Mouse (Mus musculus) hindbrain, embryonic 11.5 days (tissue): ENCODE measurements around the gene Kif5a. TPM values are rescaled to one million over a fixed set of nuclear protein-coding genes. Genes with fewer than 3 reads are reported as not detected.
"Not testable (repeated sequence)": the region's sequence is repeated elsewhere in the genome, so short reads cannot be mapped to it uniquely, and the experiment has no call there.

Experiments
- ATAC-seq: fragments of 200-750 bp; cut with Nextera tagmentation; 2 replicates; pipeline ENCODE4 v1.8.0; 2017; ENCODE audit warnings: mild to moderate bottlenecking, moderate TSS enrichment, moderate library complexity; ENCODE audit not compliant: low FRiP score
- DNase-seq: peaks from one replicate; pipeline ENCODE4 v3.0.0-alpha.2; 2015; ENCODE audit warnings: low spot score
- H3K27ac ChIP-seq: fragments of 300-500 bp; sonication (generic); 2 replicates; pipeline ENCODE4 v1.5.1; 2014; ENCODE audit warnings: mild to moderate bottlenecking, low read depth, low read length
- H3K27me3 ChIP-seq: fragments of 300-500 bp; sonication (generic); 2 replicates; pipeline ENCODE4 v1.6.1; 2014; ENCODE audit warnings: mild to moderate bottlenecking, low read length, moderate library complexity, mixed read lengths; ENCODE audit not compliant: control insufficient read depth, insufficient read depth
- H3K36me3 ChIP-seq: fragments of 300-500 bp; sonication (generic); 2 replicates; pipeline ENCODE4 v1.6.1; 2014; ENCODE audit warnings: mild to moderate bottlenecking, low read length, moderate library complexity, mixed read lengths; ENCODE audit not compliant: control insufficient read depth, insufficient read depth
- H3K4me1 ChIP-seq: fragments of 300-500 bp; sonication (generic); replicated peaks from 2 replicates; pipeline ENCODE4 v1.6.1; 2014; ENCODE audit warnings: low read length, mixed read lengths; ENCODE audit not compliant: control insufficient read depth, insufficient read depth
- H3K4me2 ChIP-seq: fragments of 300-500 bp; sonication (generic); replicated peaks from 2 replicates; pipeline ENCODE4 v1.6.1; 2014; ENCODE audit warnings: mild to moderate bottlenecking, low read depth, low read length
- H3K4me3 ChIP-seq: fragments of 300-500 bp; sonication (generic); 2 replicates; pipeline ENCODE4 v1.5.1; 2014; ENCODE audit warnings: low read depth, low read length
- H3K9ac ChIP-seq: fragments of 300-500 bp; sonication (generic); 2 replicates; pipeline ENCODE4 v1.6.1; 2014; ENCODE audit warnings: low read depth, low read length
- H3K9me3 ChIP-seq: fragments of 300-500 bp; sonication (generic); 2 replicates; pipeline ENCODE4 v1.6.1; 2016; ENCODE audit warnings: low read length; ENCODE audit not compliant: control insufficient read depth
- WGBS: fragments of 180-500 bp; shearing (Covaris S2); extraction: QIAGEN DNeasy Blood & Tissue Kit; methylation state at CpG from one replicate; pipeline ENCODE4 v1.1.7; 2014; 5-methylcytosine and 5-hydroxymethylcytosine counted together
- polyA plus RNA-seq: library from polyadenylated mRNA; unstranded; fragments of >200 nt; fragmentation: Nextera tagmentation; extraction: Ambion mirVana; gene quantifications from 2 replicates; pipeline ENCODE4 v1.2.1, GENCODE M21; 2014

Kif5a gene
- polyA plus RNA-seq, 1 experiment from 2014 or later: 41.4 TPM

GRCm38 (mm10) chr10:127197505-127198110 lies 65.5 kb downstream of the Kif5a start:
- no peak for ATAC-seq
- no peak for DNase-seq
- Histone ChIP-seq H3K36me3 (0 out of 2 replicates have a peak, but pooled peaks cover under 1% of the 10 kb centered on the region), H3K9me3 (no peaks in the 10 kb centered on the region), H3K27me3 (no peaks in the 10 kb centered on the region), H3K4me2 (no peak overlapping the region), H3K4me1 (0 out of 2 replicates have a peak, but pooled peaks cover 8% of the 10 kb centered on the region), H3K4me3 (no peak overlapping the region), H3K9ac (no peak overlapping the region), H3K27ac (no peak overlapping the region)
- WGBS: 84% methylated on average over 11 of the region's 11 CpGs

- no peak overlapping the region for H3K4me3 ChIP-seq
- 0 out of 2 replicates have a peak, but pooled peaks cover 3% of the 10 kb centered on the region for H3K36me3 ChIP-seq
- ATAC-seq (no peak), DNase-seq (no peak)
- no peaks in the 10 kb centered on the region for H3K27me3 ChIP-seq
- WGBS: 93% methylated on average over 8 of the region's 8 CpGs
- no peak overlapping the region for H3K4me2 ChIP-seq
- H3K27ac ChIP-seq: no peak overlapping the region
- H3K9ac ChIP-seq: no peak overlapping the region
- H3K4me1 ChIP-seq: 0 out of 2 replicates have a peak, but pooled peaks cover 8% of the 10 kb centered on the region
- H3K9me3 ChIP-seq: no peaks in the 10 kb centered on the region
Observed at GRCm38 (mm10) chr10:127197104-127197503, 66.0 kb downstream of the Kif5a start.

GRCm38 (mm10) chr10:127196392-127196791 lies 66.8 kb downstream of the Kif5a start:
- Histone ChIP-seq H3K4me2 (peak overlapping the region; percentile 92), H3K27ac (peak overlapping the region; percentile 90), H3K36me3 (0 out of 2 replicates have a peak, but pooled peaks cover 3% of the 10 kb centered on the region), H3K9ac (no peak overlapping the region; the same call in 1 of the 2 replicates), H3K4me1 (0 out of 2 replicates have a peak, but pooled peaks cover 8% of the 10 kb centered on the region), H3K27me3 (no peaks in the 10 kb centered on the region), H3K4me3 (peak overlapping the region; percentile 94), H3K9me3 (no peaks in the 10 kb centered on the region)
- peak; percentile 33; the same call in 1 of the 2 replicates for ATAC-seq
- 3% methylated on average over 5 of the region's 5 CpGs for WGBS
- DNase-seq: peak; percentile 55

- H3K9me3 ChIP-seq: no peaks in the 10 kb centered on the region
- 0 out of 2 replicates have a peak, but pooled peaks cover 3% of the 10 kb centered on the region for H3K36me3 ChIP-seq
- H3K4me2 ChIP-seq: peak within 1 kb of the TSS; percentile 92
- peak within 1 kb of the TSS; percentile 90 for H3K27ac ChIP-seq
- peak; percentile 69 for DNase-seq
- WGBS: 3% methylated on average over 33 of the region's 47 CpGs
- ATAC-seq: peak; percentile 75
- H3K4me1 ChIP-seq: peaks cover 8% of the 10 kb centered on the region; the same call in 1 of the 2 replicates
- no peaks in the 10 kb centered on the region for H3K27me3 ChIP-seq
- peak within 1 kb of the TSS; percentile 97 for H3K9ac ChIP-seq
- peak within 1 kb of the TSS; percentile 94 for H3K4me3 ChIP-seq
Observed at GRCm38 (mm10) chr10:127195328-127196129, 67.6 kb downstream of the Kif5a start, which contains the start of gene Dtx3. Gene Dtx3 (minus strand): TSS chr10:127195728.

- peak overlapping the region; percentile 97 for H3K9ac ChIP-seq
- H3K9me3 ChIP-seq: no peaks in the 10 kb centered on the region
- H3K4me2 ChIP-seq: peak overlapping the region; percentile 92
- H3K36me3 ChIP-seq: 0 out of 2 replicates have a peak, but pooled peaks cover 3% of the 10 kb centered on the region
- peak overlapping the region; percentile 94 for H3K4me3 ChIP-seq
- peak; percentile 46 for ATAC-seq
- peaks cover 8% of the 10 kb centered on the region for H3K4me1 ChIP-seq
- H3K27me3 ChIP-seq: no peaks in the 10 kb centered on the region
- peak; percentile 62 for DNase-seq
- H3K27ac ChIP-seq: peak overlapping the region; percentile 90
- WGBS: 23% methylated on average over 22 of the region's 22 CpGs
Observed at GRCm38 (mm10) chr10:127194428-127195327, 68.5 kb downstream of the Kif5a start.

GRCm38 (mm10) chr10:127193011-127193410 lies 70.1 kb downstream of the Kif5a start:
- Histone ChIP-seq H3K9me3 (no peaks in the 10 kb centered on the region), H3K4me3 (no peak overlapping the region), H3K4me1 (peaks cover 15% of the 10 kb centered on the region), H3K27ac (no peak overlapping the region), H3K36me3 (0 out of 2 replicates have a peak, but pooled peaks cover 3% of the 10 kb centered on the region), H3K9ac (no peak overlapping the region), H3K4me2 (no peak overlapping the region), H3K27me3 (no peaks in the 10 kb centered on the region)
- DNase-seq (no peak), ATAC-seq (no peak)
- 86% methylated on average over 9 of the region's 9 CpGs for WGBS

GRCm38 (mm10) chr10:127192057-127192328 lies 71.2 kb downstream of the Kif5a start:
- H3K27ac ChIP-seq: not testable (repeated sequence)
- WGBS: 78% methylated on average over 1 of the region's 1 CpGs

More at GRCm38 (mm10) chr10:127192057-127192328, 71.2 kb downstream of the Kif5a start:
- DNase-seq, H3K36me3 ChIP-seq, ATAC-seq, H3K27me3 ChIP-seq, H3K4me2 ChIP-seq, H3K9me3 ChIP-seq, H3K4me3 ChIP-seq, H3K9ac ChIP-seq: not testable (repeated sequence)
- peaks cover 15% of the 10 kb centered on the region for H3K4me1 ChIP-seq
